Mouse (Mus musculus) intestine, postnatal 0 days (tissue): Measurements from ENCODE around the gene Atxn7l3b. TPM values are rescaled to one million over a fixed set of nuclear protein-coding genes. Genes with fewer than 3 reads are reported as not detected.
"Not testable (repeated sequence)": the region's sequence is repeated elsewhere in the genome, so short reads cannot be mapped to it uniquely, and the experiment has no call there.

ENCODE experiments used
- ATAC-seq: fragments of 200-750 bp; cut with Nextera tagmentation; 2 replicates; pipeline ENCODE4 v1.8.0; 2017; ENCODE audit warnings: mild to moderate bottlenecking, moderate TSS enrichment, moderate library complexity
- H3K27ac ChIP-seq: fragments of 300-500 bp; sonication (generic); 2 replicates; pipeline ENCODE4 v1.5.1; 2014; ENCODE audit warnings: mild to moderate bottlenecking, low read depth, low read length, moderate library complexity
- H3K27me3 ChIP-seq: fragments of 300-500 bp; sonication (generic); replicated peaks from 2 replicates; pipeline ENCODE4 v1.6.1; 2014; ENCODE audit warnings: low read length, mixed read lengths; ENCODE audit not compliant: control insufficient read depth, insufficient read depth
- H3K36me3 ChIP-seq: fragments of 300-500 bp; sonication (generic); 2 replicates; pipeline ENCODE4 v1.6.1; 2014; ENCODE audit warnings: mild to moderate bottlenecking, moderate library complexity; ENCODE audit not compliant: control insufficient read depth, insufficient read depth
- H3K4me1 ChIP-seq: fragments of 300-500 bp; sonication (generic); replicated peaks from 2 replicates; pipeline ENCODE4 v1.6.1; 2014; ENCODE audit warnings: antibody characterized with exemption, low read length, mixed read lengths; ENCODE audit not compliant: control insufficient read depth, insufficient read depth
- H3K4me2 ChIP-seq: fragments of 300-500 bp; sonication (generic); replicated peaks from 2 replicates; pipeline ENCODE4 v1.6.1; 2014; ENCODE audit warnings: low read depth, mild to moderate bottlenecking, moderate library complexity
- H3K4me3 ChIP-seq: fragments of 300-500 bp; sonication (generic); 2 replicates; pipeline ENCODE4 v1.5.1; 2014; ENCODE audit warnings: low read depth, low read length
- H3K9ac ChIP-seq: fragments of 300-500 bp; sonication (generic); 2 replicates; pipeline ENCODE4 v1.6.1; 2014; ENCODE audit warnings: mild to moderate bottlenecking, low read depth, low read length
- H3K9me3 ChIP-seq: fragments of 300-500 bp; sonication (generic); 2 replicates; pipeline ENCODE4 v1.6.1; 2016; ENCODE audit warnings: mixed run types; ENCODE audit not compliant: control insufficient read depth
- CTCF ChIP-seq: sonication (generic); IDR thresholded peaks from 2 replicates; pipeline ENCODE4 v1.5.1; 2016; ENCODE audit warnings: low read depth, mild to moderate bottlenecking, control low read depth, antibody characterized with exemption, moderate library complexity
- WGBS: fragments of 180-500 bp; shearing (Covaris S2); extraction: QIAGEN DNeasy Blood & Tissue Kit; methylation state at CpG from one replicate; pipeline ENCODE4 v1.1.7; 2014; 5-methylcytosine and 5-hydroxymethylcytosine counted together
- polyA plus RNA-seq: library from polyadenylated mRNA; unstranded; fragments of >200 nt; fragmentation: Nextera tagmentation; extraction: Ambion mirVana; gene quantifications from 2 replicates; pipeline ENCODE4 v1.2.1, GENCODE M21; 2015

Atxn7l3b gene
- 142 and 160 TPM in 2 replicates for polyA plus RNA-seq

DNA sequence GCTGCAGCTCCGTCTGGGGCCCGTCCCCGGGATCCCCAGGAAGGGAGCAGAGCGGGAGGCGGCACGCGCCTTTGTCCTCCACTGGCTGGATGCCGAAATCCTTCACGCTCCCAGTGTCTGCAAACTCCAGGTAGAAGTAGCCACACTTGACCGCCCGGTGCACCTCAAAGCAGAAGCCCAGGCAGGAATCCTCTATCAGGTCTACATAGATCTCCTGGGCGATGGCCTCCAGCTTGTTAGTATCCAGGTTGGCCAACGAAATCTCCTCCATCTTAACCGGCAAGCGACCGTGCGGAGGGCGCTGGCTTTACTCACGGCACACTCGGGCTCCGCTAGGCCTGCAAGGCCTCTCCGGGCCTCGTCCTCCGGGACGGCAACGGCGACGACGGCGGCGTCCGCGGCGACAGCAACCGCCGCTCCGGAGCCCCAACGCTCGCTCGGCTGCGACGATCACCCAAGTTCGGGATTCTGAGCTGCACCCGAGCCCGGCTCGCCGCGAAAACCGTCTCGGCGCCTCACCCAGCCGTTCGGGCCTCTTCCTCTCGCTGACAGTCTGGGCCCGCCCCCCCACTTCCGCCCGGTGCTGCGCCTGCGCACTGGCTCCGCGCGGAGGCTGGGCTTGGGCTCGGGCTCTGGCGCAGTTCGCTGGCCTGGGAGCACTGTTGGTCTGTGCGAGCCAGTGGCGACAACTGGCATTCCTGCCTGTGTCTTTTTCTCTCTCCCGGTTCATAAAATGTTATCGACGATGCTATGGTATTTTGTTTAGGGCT lies at the start of gene Atxn7l3b:
Gene Atxn7l3b, minus strand, starts transcription at position 550 of the 770 bp plus-strand sequence.
- Histone ChIP-seq H3K27me3 (no peaks in the 10 kb centered on the region), H3K9ac (peak within 1 kb of the TSS; percentile 96), H3K27ac (peak within 1 kb of the TSS; percentile 95), H3K4me2 (peak within 1 kb of the TSS; percentile 78), H3K9me3 (no peaks in the 10 kb centered on the region), H3K4me3 (peak within 1 kb of the TSS; percentile 86), H3K36me3 (peaks cover 9% of the 10 kb centered on the region; the same call in 1 of the 2 replicates), H3K4me1 (peaks cover 5% of the 10 kb centered on the region; the same call in 1 of the 2 replicates)
- TF ChIP-seq CTCF = no peak
- peak; percentile 100 for ATAC-seq
- under 1% methylated on average over 70 of the region's 70 CpGs for WGBS

- Histone ChIP-seq H3K27ac (no peak overlapping the region), H3K9me3 (no peaks in the 10 kb centered on the region), H3K4me2 (no peak overlapping the region), H3K27me3 (no peaks in the 10 kb centered on the region), H3K4me3 (no peak overlapping the region), H3K9ac (no peak overlapping the region), H3K4me1 (no peaks in the 10 kb centered on the region), H3K36me3 (no peaks in the 10 kb centered on the region)
- WGBS = 82% methylated on average over 4 of the region's 4 CpGs
- no peak for ATAC-seq
- no peak for TF ChIP-seq CTCF
Measured at GRCm38 (mm10) chr10:112977586-112977985, 48.8 kb upstream of the Atxn7l3b start.

DNA sequence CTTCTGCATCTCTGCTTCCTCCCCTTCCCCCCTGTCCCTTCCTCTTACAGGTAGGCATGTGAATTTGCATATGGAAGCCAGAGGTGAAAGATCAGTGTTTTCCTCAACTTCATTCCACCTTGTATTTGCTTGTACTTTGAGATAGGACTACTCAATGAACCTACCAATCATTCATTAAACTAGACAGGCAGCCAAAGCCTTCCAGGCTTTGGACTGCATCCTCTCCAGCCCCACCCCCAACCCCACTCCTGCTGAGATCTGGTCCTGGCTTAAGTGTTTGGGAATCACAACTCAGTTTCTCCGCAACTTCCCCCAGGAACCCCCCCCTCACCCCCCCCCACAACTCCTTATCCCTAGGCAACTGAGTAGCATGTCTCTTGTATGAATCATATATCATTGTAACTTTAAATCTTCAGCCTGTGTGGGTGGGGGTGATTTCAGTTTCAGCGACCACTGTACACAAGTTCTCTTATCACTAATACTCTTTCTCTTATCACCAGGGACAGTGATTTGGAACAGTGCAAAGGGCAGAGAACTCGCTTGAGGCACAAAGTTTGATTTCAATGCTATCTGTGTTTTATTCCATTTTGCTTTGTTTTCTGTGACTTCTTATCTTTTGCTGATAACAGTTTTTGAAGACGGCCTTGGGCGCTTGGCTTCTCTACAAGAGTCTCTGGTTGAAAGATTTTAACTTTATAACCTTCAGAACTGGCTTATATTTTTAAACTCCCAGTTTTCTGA lies 44.7 kb upstream of the Atxn7l3b start:
- H3K4me2 ChIP-seq = 0 out of 2 replicates have a peak overlapping the region, but pooled peaks have one; percentile 10
- peak; percentile 88 for ATAC-seq
- H3K9ac ChIP-seq = no peak overlapping the region
- no peak overlapping the region for H3K27ac ChIP-seq
- H3K36me3 ChIP-seq = no peaks in the 10 kb centered on the region
- no peak overlapping the region for H3K4me3 ChIP-seq
- H3K27me3 ChIP-seq = no peaks in the 10 kb centered on the region
- H3K9me3 ChIP-seq = no peaks in the 10 kb centered on the region
- WGBS = 21% methylated on average over 5 of the region's 5 CpGs
- no peaks in the 10 kb centered on the region for H3K4me1 ChIP-seq
- TF ChIP-seq CTCF = no peak

GRCm38 (mm10) chr10:112970002-112970589 lies 41.3 kb upstream of the Atxn7l3b start:
- no peak overlapping the region for H3K4me2 ChIP-seq
- H3K4me1 ChIP-seq = no peaks in the 10 kb centered on the region
- no peak overlapping the region for H3K27ac ChIP-seq
- no peaks in the 10 kb centered on the region for H3K27me3 ChIP-seq
- ATAC-seq = no peak
- TF ChIP-seq CTCF = no peak
- H3K4me3 ChIP-seq = no peak overlapping the region
- H3K9ac ChIP-seq = no peak overlapping the region
- H3K36me3 ChIP-seq = no peaks in the 10 kb centered on the region
- 77% methylated on average over 2 of the region's 2 CpGs for WGBS
- no peaks in the 10 kb centered on the region for H3K9me3 ChIP-seq

DNA sequence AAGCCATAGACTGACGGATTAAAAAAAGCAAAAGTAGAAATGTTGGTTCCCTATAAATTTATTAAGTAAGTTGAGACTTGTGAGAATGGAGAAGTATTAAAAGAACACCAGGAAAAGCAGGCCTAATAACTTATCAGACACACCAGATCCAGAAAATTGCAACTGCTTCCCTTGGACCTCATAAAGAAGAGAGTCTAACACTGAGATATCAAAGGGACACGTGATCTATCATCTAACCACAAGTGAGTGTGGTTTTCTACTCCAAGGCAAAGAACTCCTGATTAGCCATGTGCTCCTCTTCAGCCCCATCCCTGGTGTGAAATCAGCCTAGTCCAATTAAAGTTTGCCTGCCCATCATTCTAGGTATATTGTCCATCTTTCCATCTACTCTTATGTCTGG lies 38.8 kb upstream of the Atxn7l3b start:
- WGBS = 47% methylated on average over 2 of the region's 2 CpGs
- no peaks in the 10 kb centered on the region for H3K9me3 ChIP-seq
- no peak overlapping the region for H3K4me3 ChIP-seq
- no peaks in the 10 kb centered on the region for H3K27me3 ChIP-seq
- TF ChIP-seq CTCF = no peak
- ATAC-seq = no peak
- H3K4me1 ChIP-seq = no peaks in the 10 kb centered on the region
- H3K36me3 ChIP-seq = no peaks in the 10 kb centered on the region
- no peak overlapping the region for H3K9ac ChIP-seq
- no peak overlapping the region for H3K27ac ChIP-seq
- no peak overlapping the region for H3K4me2 ChIP-seq

- 10% methylated on average over 4 of the region's 4 CpGs for WGBS
- H3K4me3 ChIP-seq, H3K36me3 ChIP-seq, H3K27ac ChIP-seq, H3K27me3 ChIP-seq, H3K4me1 ChIP-seq, H3K9me3 ChIP-seq, H3K4me2 ChIP-seq, H3K9ac ChIP-seq: not testable (repeated sequence)
- ATAC-seq = peak; percentile 60; the same call in 1 of the 2 replicates
Measured at GRCm38 (mm10) chr10:112962216-112962615, 33.4 kb upstream of the Atxn7l3b start.
